Mouse (Mus musculus) megakaryocyte, embryonic 14.5 days (primary cell): ENCODE measurements around the gene Mex3b.

Source experiments
- FLI1 ChIP-seq: IDR thresholded peaks from 2 replicates; pipeline ENCODE4 v1.6.1; 2012; ENCODE audit warnings: low read length, inconsistent platforms, mixed read lengths
- GATA1 ChIP-seq: IDR thresholded peaks from 3 replicates; pipeline ENCODE4 v1.6.1; 2012; ENCODE audit warnings: mixed read lengths, low read length, inconsistent platforms, borderline replicate concordance

DNA sequence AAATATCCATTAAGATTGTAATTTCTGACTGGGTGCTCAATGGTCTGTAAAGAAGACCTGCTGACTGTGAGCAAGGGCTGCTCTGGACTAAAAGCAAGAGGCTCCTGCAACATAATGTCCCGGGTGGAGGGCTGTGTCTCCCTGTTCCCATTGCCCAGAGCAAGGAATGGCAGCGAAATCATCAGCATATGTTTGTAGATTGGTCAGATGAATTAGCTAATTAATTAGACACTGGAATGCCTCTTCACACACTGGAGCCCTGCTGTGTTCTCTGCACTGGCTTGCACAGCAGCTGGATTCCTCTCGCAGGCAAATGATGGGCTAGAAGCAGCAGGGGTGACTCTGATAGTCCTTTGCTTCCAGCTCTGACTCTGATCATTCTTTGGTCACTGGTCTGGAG is 29.6 kb downstream of the Mex3b start:
- TF ChIP-seq GATA1 (no peak), FLI1 (no peak)
